Mouse (Mus musculus): ENCODE data around the gene Crtac1. TPM values are rescaled to one million over a fixed set of nuclear protein-coding genes. Genes with fewer than 3 reads are reported as not detected.

Gene Crtac1
- polyA plus RNA-seq, 1 experiment from 2014 or later, result 0.97 TPM

GRCm38 (mm10) chr19:42394848-42395534 is 36.6 kb downstream of the Crtac1 start:
- no peaks in the 10 kb centered on the region for H3K27me3 ChIP-seq (ENCODE audit: insufficient read depth, low read length)
- H3K4me1 ChIP-seq (ENCODE audit: insufficient read depth), result no peaks in the 10 kb centered on the region
- no peak overlapping the region for H3K4me2 ChIP-seq
- no peak overlapping the region for H3K27ac ChIP-seq (ENCODE audit: low read depth)
- H3K36me3 ChIP-seq (ENCODE audit: insufficient read depth), result no peaks in the 10 kb centered on the region
- no peak overlapping the region for H3K9ac ChIP-seq
- WGBS, result 43% methylated on average over 2 of the region's 2 CpGs
- H3K9me3 ChIP-seq (ENCODE audit: low read depth, low read length), result no peaks in the 10 kb centered on the region
- ATAC-seq (ENCODE audit: insufficient read depth) (no peak), DNase-seq (no peak)
- no peak for TF ChIP-seq CTCF (IDR thresholded peaks at IDR 0.05; ENCODE audit: low read depth)
- no peak overlapping the region for H3K4me3 ChIP-seq (ENCODE audit: low read depth, low read length)

- Histone ChIP-seq H3K9me3 (ENCODE audit: low read depth, low read length) (no peaks in the 10 kb centered on the region), H3K9ac (no peak overlapping the region), H3K36me3 (ENCODE audit: insufficient read depth) (no peaks in the 10 kb centered on the region), H3K4me1 (ENCODE audit: insufficient read depth) (no peaks in the 10 kb centered on the region), H3K27ac (ENCODE audit: low read depth) (no peak overlapping the region), H3K27me3 (ENCODE audit: insufficient read depth, low read length) (no peaks in the 10 kb centered on the region), H3K4me2 (no peak overlapping the region), H3K4me3 (ENCODE audit: low read depth, low read length) (no peak overlapping the region)
- DNase-seq (no peak), ATAC-seq (ENCODE audit: insufficient read depth) (no peak)
- 80% methylated on average over 4 of the region's 4 CpGs for WGBS
- no peak for TF ChIP-seq CTCF (IDR thresholded peaks at IDR 0.05; ENCODE audit: low read depth)
These were observed 37.7 kb downstream of the Crtac1 start for GRCm38 (mm10) chr19:42393920-42394319.

- WGBS, result 81% methylated on average over 8 of the region's 8 CpGs
- no peak overlapping the region for H3K9ac ChIP-seq
- no peaks in the 10 kb centered on the region for H3K36me3 ChIP-seq (ENCODE audit: insufficient read depth)
- H3K27me3 ChIP-seq (ENCODE audit: insufficient read depth, low read length), result no peaks in the 10 kb centered on the region
- no peak overlapping the region for H3K4me2 ChIP-seq
- DNase-seq (no peak), ATAC-seq (ENCODE audit: insufficient read depth) (no peak)
- no peaks in the 10 kb centered on the region for H3K9me3 ChIP-seq (ENCODE audit: low read depth, low read length)
- no peaks in the 10 kb centered on the region for H3K4me1 ChIP-seq (ENCODE audit: insufficient read depth)
- no peak overlapping the region for H3K27ac ChIP-seq (ENCODE audit: low read depth)
- TF ChIP-seq CTCF (IDR thresholded peaks at IDR 0.05; ENCODE audit: low read depth), result no peak
- H3K4me3 ChIP-seq (ENCODE audit: low read depth, low read length), result no peak overlapping the region
These were observed 39.5 kb downstream of the Crtac1 start for GRCm38 (mm10) chr19:42392094-42392493.

DNA sequence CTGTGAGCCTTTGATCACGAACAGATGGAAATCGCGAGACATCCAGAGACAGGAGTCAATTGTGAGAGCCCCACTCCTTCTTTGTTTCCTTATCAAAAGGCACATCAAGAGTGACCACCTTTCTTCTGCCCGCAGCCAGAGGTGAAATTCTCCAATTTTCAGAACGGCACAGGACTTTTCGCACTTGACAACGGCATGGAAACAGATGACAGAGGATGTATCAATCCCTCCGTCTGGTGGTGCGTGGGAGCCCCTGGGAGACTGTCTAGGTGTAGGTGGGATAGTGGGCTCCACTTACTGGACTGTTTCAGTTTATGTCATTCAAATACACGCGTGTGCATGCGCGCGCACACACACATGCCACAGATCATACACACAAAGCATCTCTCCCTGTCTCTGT is 42.0 kb downstream of the Crtac1 start:
- no peaks in the 10 kb centered on the region for H3K27me3 ChIP-seq (ENCODE audit: insufficient read depth, low read length)
- no peak overlapping the region for H3K27ac ChIP-seq (ENCODE audit: low read depth)
- H3K9me3 ChIP-seq (ENCODE audit: low read depth, low read length), result no peaks in the 10 kb centered on the region
- 84% methylated on average over 14 of the region's 14 CpGs for WGBS
- no peak overlapping the region for H3K9ac ChIP-seq
- H3K36me3 ChIP-seq (ENCODE audit: insufficient read depth), result no peaks in the 10 kb centered on the region
- TF ChIP-seq CTCF (IDR thresholded peaks at IDR 0.05; ENCODE audit: low read depth), result no peak
- no peak overlapping the region for H3K4me3 ChIP-seq (ENCODE audit: low read depth, low read length)
- DNase-seq (no peak), ATAC-seq (ENCODE audit: insufficient read depth) (no peak)
- no peaks in the 10 kb centered on the region for H3K4me1 ChIP-seq (ENCODE audit: insufficient read depth)
- no peak overlapping the region for H3K4me2 ChIP-seq

- Histone ChIP-seq H3K4me1 (ENCODE audit: insufficient read depth) (no peaks in the 10 kb centered on the region), H3K9me3 (ENCODE audit: low read depth, low read length) (no peaks in the 10 kb centered on the region), H3K9ac (no peak overlapping the region), H3K4me2 (no peak overlapping the region), H3K27ac (ENCODE audit: low read depth) (no peak overlapping the region), H3K4me3 (ENCODE audit: low read depth, low read length) (no peak overlapping the region), H3K36me3 (ENCODE audit: insufficient read depth) (no peaks in the 10 kb centered on the region), H3K27me3 (ENCODE audit: insufficient read depth, low read length) (peaks cover 26% of the 10 kb centered on the region)
- TF ChIP-seq CTCF (IDR thresholded peaks at IDR 0.05; ENCODE audit: low read depth), result no peak
- DNase-seq, result no peak
- no peak for ATAC-seq (ENCODE audit: insufficient read depth)
- WGBS, result 20% methylated on average over 15 of the region's 15 CpGs
These were observed 46.5 kb downstream of the Crtac1 start for GRCm38 (mm10) chr19:42384981-42385598.

GRCm38 (mm10) chr19:42380981-42381373 is 50.6 kb downstream of the Crtac1 start:
- Histone ChIP-seq H3K4me2 (peak overlapping the region; percentile 37; the same call in 1 of the 2 replicates), H3K4me3 (ENCODE audit: low read depth, low read length) (peak overlapping the region; percentile 14; the same call in 1 of the 2 replicates), H3K36me3 (ENCODE audit: insufficient read depth) (no peaks in the 10 kb centered on the region), H3K4me1 (ENCODE audit: insufficient read depth) (no peaks in the 10 kb centered on the region), H3K27me3 (ENCODE audit: insufficient read depth, low read length) (peaks cover 30% of the 10 kb centered on the region), H3K27ac (ENCODE audit: low read depth) (no peak overlapping the region), H3K9ac (no peak overlapping the region), H3K9me3 (ENCODE audit: low read depth, low read length) (no peaks in the 10 kb centered on the region)
- under 1% methylated on average over 13 of the region's 13 CpGs for WGBS
- ATAC-seq (ENCODE audit: insufficient read depth) (no peak), DNase-seq (peak; percentile 4)
- TF ChIP-seq CTCF (IDR thresholded peaks at IDR 0.05; ENCODE audit: low read depth), result no peak

DNA sequence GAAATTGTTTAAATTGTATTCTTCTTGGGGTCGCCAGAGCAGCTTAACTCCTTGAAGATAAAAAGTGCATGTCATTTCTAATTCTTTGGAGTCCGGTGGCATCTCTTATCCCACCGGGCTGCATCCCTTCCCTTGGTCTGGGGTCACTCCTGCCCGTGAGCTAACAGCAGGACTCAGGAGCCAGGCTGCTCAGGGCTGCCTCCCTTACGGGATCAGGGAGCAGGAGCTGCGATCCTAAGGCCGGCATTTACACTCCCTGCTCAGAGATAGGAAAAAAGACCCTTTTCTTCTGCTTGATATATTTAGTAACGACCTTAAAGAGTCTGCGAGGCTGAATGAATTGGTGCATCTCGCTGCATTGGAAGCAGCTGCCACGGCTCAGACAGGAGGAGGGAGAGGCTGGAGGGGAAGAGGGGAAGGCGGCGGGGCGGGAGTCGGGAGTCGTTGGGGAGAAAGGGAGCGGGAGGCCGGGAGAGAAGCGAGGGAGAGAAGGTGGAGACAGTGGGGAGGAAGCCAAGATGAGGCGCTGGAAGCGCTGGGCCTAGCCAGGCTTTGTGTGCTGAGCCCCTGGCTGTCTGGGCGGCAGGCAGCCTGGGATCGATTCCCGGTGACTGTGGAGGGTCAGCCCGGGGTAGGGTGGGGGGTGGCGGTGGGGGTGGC is 51.1 kb downstream of the Crtac1 start:
- peak overlapping the region; percentile 14; the same call in 1 of the 2 replicates for H3K4me3 ChIP-seq (ENCODE audit: low read depth, low read length)
- H3K4me2 ChIP-seq, result peak overlapping the region; percentile 37; the same call in 1 of the 2 replicates
- H3K36me3 ChIP-seq (ENCODE audit: insufficient read depth), result no peaks in the 10 kb centered on the region
- H3K9me3 ChIP-seq (ENCODE audit: low read depth, low read length), result no peaks in the 10 kb centered on the region
- no peaks in the 10 kb centered on the region for H3K4me1 ChIP-seq (ENCODE audit: insufficient read depth)
- no peak for ATAC-seq (ENCODE audit: insufficient read depth)
- peak; percentile 34 for DNase-seq
- WGBS, result under 1% methylated on average over 21 of the region's 26 CpGs
- no peak overlapping the region for H3K27ac ChIP-seq (ENCODE audit: low read depth)
- H3K27me3 ChIP-seq (ENCODE audit: insufficient read depth, low read length), result peaks cover 30% of the 10 kb centered on the region
- no peak for TF ChIP-seq CTCF (IDR thresholded peaks at IDR 0.05; ENCODE audit: low read depth)
- H3K9ac ChIP-seq, result no peak overlapping the region
